Mouse (Mus musculus): ENCODE data around the gene Hint3.
"Not testable (repeated sequence)": the region's sequence is repeated elsewhere in the genome, so short reads cannot be mapped to it uniquely, and the experiment has no call there.

DNA sequence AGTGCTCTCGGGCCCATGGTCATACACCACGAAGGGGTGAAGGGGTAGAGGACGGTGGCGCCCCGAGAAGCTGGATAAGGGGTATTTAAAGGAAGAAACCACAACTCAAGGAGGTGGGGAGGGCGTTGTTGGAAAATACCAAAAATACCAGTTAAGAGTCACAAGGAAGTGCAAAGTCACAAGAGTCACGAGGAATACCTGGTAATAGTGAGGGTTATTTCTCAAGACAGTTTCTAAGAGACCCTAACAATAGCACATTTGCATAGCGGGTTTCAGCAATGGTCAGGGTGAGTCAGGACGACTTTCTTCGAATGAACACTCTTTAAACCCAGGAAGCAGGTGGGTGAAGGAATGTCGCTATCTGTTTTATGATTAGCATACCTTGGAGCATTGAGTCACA is 988 bp downstream of the Hint3 start:
- not testable (repeated sequence) for TF ChIP-seq CTCF, POLR2A (IDR thresholded peaks at IDR 0.05; ENCODE audit: extremely low read depth, insufficient read depth, low read length)

Data from cortical plate, adult 2 months (tissue).